Mouse (Mus musculus) heart, postnatal 0 days (tissue): ENCODE data around the gene Ppp2r2c.

Experiments used
- CTCF ChIP-seq: IDR thresholded peaks from 2 replicates; pipeline ENCODE4 v1.5.1; 2016; ENCODE audit warnings: antibody characterized with exemption, control low read depth, low read depth
- EP300 ChIP-seq: IDR thresholded peaks from 2 replicates; pipeline ENCODE4 v1.6.1; 2016; ENCODE audit warnings: antibody characterized with exemption, low read depth

GRCm38 (mm10) chr5:36856529-36856928, 11.8 kb upstream of the Ppp2r2c start:
- TF ChIP-seq CTCF (no peak), EP300 (no peak)
